Mouse (Mus musculus) liver, adult (tissue): ENCODE results near the gene Lama5.

Experiments used
- GATA4 ChIP-seq: IDR thresholded peaks from 2 replicates; pipeline ENCODE4 v1.6.1; 2014; ENCODE audit warnings: mild to moderate bottlenecking, low read length; ENCODE audit not compliant: insufficient replicate concordance

Lama5 gene

DNA sequence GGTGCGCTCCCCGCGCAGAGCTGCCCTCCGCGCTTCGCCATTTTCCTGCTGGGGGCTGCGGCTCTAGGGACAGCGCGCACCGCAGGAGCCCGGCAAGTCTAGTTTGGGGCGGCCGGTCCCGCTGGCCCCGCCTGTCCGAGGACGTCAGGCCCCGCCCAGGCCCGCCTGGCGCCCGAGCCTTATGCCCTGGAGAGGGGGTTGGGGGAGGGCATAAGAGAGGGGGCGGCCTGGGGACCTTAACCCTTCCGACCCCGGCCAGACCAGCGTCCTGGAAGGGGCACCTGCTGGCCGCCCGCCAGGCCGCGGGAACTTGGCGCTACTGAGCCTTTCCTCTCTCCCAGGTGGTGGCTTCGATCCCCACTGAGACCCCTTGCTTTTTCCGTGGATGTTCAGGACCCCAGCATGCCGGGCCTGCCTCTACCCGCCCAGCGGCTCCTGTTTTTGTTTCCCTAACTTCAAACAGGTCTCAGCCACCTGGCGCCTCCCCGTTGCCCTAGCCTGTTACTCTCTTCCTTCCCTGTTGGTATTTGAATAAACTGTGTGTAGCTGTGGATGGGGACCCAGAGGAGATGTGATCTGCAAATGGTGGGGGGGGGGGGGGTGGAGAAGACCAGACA lies at the start of gene Lama5:
Lama5 (minus strand) TSS at position 98 of the 617 bp plus-strand sequence.
- no peak for TF ChIP-seq GATA4

DNA sequence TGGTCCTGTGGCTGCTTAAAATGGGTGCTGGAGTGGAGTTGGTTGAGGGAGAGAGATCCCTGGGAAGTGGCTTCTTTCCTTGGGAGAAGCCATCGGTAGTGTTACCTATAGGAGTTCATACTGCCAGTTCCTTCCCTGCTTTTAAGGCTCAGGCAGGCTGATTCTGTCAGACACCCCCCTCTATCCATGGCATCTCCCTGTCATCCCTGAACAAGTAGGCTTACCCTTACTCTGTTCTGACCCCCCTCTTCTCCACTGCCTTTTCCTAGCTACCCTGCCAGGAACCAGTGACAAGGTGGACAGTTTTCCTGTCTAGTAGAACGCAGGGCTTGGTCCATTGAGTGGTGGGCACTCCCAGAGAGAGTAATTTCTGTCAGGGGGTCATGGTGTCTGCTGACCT lies 48.9 kb upstream of the Lama5 start:
- no peak for TF ChIP-seq GATA4

DNA sequence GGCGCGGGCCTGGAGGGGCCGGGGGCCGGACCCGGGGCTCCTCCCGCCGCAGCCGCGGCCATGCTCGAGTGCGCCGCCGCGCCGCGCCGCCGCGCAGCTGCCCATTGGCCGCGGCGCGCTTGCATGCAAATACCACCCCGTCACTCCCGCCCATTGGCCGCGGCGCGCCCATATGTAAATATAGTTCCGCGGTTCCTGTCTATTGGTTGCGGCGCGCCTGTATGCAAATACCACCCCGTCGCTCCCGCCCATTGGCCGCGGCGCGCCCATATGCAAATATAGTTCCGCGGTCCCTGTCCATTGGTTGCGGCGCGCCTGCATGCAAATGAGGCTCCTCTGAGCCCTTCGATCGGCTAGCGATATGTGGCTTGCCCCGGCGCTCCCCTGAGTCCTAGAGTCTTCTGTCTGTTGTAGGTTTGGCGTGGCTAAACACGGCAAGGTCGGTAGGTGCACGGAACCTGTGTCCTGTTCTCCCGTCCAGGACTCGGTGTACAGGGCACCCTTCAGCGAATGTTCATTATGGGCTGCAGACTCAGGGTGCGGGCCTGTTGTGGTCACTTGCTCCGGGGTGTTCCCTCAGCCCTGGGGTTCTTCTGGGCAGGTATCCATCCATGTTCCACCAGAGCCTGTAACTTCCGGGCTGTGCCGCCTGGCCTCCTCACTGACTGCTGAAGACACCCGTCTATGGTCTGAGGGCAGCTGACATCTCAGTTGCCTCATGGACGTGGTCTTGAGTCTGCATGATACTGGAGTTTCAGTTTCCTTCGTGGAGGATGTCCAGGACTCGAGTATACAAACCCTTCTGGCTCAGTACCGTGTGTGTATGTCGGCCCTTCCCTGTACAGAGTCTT lies 48.0 kb upstream of the Lama5 start, which contains the start of gene Cables2:
Cables2 (minus strand) TSS at position 103 of the 851 bp plus-strand sequence.
- no peak for TF ChIP-seq GATA4

DNA sequence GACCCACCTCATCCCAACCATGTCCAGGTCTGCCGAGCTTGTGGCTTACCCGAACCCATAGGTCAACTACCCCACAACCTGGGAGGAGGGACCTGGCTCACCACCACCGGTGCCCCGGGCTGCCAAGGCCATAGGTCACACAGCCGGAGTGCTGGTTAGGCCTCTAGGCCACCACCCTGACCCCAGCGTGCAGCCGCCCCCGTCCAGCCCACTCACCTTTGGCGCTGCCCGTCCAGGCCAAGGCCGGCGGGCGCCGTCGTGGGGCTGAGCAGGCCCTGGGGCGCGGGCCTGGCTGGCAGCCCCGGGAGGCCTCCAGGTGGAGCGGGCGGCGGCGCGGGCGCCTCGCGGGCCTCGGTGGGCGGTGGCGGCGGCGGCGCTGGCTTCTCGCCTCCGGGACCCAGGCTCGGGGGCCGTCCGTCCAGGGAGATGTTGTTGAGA lies 47.2 kb upstream of the Lama5 start:
- no peak for TF ChIP-seq GATA4

DNA sequence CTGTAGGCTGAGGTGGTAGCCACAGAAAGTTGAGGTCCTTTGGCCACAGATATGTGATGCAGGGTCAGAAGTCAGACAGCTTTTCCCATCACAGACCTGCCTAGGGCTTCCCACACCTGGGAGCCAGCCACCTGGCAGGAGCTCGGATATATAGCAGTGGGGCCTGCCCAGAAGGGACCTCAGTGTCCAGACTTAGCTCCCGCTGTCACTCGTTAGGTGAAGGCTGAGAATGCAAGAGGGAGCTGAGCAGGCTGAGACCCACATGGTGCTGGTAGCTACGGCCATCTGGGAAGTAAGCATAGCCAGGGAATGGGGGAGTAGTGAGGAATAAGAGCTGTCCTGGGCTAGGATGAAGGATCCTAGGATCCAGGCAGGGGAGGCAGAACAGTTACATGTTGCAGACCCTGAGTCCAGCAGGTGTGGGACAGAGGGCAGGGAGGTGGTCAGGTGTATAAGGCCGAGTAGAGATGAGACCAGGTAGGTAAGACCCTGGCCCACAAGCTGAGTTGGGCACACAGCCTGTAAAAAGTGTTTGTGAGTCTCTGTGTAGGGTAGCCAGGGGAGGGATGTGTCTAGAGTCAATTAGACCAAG lies 46.2 kb upstream of the Lama5 start:
- TF ChIP-seq GATA4, result no peak

DNA sequence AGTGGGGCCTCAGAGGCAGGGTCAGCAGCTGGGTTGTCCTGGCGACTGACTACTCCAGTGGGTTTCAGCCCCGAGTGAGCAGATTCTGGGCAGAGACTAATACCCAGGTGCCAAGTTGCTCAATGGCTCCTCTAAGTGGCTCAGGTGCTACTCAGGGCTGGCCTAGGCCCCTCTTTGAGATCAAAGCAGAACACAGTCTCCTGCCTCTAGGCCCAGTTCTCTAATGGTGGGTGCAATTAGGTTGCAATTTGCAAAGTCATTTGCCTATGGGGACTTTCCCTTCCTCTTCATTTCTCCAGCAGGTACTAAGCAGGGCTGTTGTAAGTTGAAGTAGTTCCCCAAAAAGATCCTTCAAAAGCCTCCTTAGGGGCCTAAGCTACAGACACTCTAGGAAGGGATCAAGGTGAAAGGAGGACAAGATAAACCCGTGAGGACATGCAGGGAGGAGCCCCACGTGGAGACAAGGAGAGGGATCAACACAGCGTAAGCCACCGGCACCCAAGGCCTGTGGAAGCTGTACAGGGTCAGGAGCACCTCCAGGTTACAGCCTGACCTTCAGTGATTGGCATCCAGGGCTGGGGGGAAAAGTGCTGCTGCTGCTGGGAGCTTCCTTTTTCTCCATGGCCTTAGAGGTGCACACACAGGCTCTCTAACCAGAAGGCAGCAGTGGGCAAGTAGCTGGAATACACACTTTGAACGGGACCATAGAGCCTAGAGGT lies 45.0 kb upstream of the Lama5 start:
- TF ChIP-seq GATA4, result no peak

DNA sequence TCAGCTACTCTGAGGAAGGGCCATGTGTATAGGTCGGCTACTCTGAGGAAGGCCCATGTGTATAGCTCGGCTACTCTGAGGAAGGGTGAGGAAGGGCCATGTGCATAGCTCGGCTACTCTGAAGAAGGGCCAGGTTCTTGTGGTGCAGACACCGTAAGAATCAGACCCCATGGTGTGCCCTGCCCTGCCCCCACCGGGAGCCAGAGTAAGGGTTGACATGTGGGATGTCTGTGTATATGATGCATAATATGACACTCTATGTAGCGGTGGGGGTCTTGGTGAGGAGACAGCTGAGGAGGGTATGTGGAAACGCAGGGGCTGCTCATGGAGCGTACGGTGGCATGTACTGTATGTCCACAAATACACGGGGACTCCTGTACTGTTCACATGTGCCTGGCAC lies 43.7 kb upstream of the Lama5 start:
- TF ChIP-seq GATA4, result no peak

DNA sequence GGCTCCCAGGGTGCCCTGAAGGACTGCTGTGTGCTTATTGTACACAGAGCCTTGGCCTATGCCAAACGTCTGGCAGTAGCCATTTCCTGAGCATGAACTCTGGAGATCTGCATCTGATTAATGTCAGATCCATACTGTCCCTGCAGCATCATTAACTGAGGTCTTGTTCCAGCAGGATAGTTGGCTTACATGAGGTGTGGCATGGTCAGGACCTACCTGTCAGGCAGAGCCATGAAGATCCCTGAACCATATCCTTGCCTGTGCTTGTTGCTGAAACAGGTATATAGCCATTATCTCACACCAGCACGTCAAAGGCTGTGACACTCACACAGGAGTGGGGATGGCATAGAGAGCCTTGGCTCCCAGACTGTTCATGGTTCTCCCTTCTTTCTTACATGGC lies 42.3 kb upstream of the Lama5 start:
- no peak for TF ChIP-seq GATA4

DNA sequence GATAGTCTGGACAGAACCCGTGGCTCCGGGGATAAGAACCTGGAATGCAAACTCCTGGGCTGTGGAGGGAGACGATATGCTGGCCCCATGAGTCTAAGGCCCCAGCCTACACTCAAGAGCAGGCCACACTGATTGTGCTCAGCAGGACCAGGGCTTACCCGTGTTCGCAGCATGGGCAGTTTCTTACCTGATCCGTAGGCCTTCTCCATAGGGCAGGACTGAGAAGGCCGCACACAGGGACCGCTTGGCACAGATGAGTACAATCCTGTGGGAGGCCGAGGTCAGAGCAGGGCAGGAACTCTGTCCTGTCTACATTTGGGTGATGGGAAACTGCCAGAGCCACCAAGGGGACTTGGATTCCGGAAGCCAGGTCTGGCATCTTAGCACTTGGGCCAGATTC lies 37.2 kb upstream of the Lama5 start:
- TF ChIP-seq GATA4, result no peak

DNA sequence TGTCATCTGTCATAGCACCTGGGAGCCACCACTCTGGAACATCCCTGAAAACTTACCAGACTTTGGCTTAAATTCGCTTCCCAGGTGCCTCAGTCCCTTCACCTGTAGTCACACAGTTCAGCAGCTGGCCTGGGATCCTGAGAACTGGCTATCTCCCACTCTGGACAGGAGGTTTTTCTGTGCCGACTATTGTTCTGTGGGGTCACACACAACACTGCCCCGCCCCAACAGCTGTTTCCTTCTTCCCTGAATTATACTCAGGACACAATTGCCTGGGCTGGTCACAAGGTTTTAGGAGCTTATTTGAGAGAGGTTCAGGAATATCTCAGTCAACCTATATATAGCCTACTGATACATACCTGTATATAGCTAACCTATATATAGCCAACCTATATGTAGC lies 36.8 kb upstream of the Lama5 start:
- no peak for TF ChIP-seq GATA4

DNA sequence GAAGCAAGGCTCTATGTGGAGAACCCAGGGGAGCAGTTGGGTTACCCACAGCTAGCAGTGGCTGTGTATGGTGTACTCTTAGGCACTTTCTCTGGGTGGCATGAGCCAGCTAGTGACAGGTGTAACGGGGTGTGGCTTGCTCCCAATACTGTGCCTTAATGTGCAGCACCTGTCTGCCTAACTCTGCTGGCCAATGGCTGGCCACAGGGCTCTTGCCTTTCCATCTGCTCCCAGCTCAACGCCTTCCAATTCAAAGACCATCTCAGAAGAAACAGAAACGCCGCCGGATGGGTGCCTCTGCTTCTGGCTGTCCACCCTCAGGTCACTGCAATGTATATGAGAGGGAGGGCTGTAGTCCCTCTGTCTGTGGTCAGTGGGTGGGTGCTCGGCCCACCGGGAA lies 36.2 kb upstream of the Lama5 start:
- TF ChIP-seq GATA4, result no peak

DNA sequence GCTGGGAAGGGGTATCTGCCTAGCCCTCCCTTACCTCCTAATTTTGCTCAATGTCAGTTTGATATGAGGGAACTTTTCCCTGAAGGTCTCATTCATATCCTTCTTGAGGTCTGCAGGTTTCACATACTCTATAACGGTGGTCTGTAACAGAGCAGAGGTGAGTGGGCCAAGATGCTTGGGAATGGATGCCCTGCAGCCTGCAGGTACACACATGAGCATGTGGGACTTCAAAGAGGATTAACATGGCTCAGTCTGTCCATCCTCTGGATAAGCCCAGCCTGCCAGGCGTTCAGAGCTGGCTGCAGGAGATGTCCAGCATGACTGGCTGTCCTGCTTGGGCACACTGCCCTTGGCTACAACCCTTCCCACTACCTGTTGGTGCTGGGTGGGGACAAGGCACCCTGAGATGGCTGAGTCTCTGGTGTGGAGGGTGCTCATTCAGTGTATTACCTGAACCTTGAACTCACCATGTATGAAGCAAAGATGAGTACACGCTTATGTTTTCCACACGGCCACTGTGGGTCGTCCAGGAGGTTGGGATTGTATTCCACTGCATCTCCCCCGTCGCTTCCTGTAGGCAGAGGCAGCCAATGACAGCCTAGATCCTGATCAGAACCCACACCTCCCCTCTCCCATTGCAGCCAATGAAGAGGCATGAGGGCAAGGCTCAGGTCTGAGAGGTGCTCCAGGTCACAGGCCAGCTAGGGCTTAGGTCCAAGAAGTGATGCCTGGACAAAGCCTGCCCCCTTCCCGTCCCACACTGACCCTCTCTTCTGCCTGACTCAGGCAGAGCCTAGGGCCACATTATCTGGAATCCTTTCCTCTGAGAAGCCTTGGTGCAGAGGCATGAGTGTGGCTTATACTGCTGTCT lies 35.2 kb upstream of the Lama5 start:
- TF ChIP-seq GATA4, result no peak

DNA sequence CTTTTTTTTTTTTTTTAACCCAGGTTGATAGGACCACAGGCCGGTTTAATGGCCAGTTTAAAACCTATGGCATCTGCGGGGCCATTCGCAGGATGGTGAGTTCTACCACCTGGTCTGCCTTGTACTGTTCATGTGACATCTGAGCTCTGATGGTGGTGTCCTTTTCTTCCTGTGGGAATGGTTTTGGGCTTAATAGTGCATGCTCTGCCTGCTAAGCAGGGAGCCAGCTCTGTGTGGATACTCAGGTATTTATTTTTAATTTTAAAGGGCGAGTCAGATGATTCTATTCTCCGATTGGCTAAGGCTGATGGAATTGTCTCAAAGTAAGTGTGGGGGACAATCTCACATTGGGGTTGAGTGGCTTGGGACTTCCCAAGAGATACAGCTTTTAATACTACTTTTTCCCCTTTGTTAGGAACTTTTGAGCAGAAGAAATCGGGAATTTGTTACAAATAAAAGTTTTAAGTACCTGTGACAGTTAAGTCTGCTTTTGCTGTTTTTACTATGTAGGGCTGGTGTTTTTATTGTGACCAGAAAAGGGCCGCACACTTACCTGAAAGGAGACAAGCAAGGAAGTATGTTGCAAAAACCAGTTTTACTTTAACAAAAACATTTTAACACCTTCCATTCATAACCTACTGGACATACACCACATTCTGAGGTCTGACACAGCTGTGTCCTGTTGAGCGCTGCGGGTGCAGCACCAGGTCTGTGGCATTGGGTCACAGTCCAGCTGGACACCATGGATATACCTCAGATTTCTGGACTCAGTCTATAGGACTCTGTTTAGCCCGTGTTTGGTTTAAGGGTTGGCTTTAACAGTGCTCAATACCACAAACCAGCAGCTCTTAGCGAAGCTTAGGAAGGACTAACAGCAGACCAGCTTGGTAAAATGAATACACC lies 32.6 kb upstream of the Lama5 start:
- TF ChIP-seq GATA4, result no peak
